Mouse (Mus musculus) thymus, adult 18-20 months (tissue): ENCODE measurements around the gene Ccdc137.
A peak's percentile ranks its signal among the peaks of the same experiment; 100 is the strongest.
"Not testable (repeated sequence)": the region's sequence is repeated elsewhere in the genome, so short reads cannot be mapped to it uniquely, and the experiment has no call there.

Source experiments
- DNase-seq, 2 experiments: peaks; one replicate each; pipeline ENCODE4 v3.0.0; 2022; ENCODE audit warnings: mixed read lengths in 2 of 2

Ccdc137 gene

GRCm38 (mm10) chr11:120457772-120458751, at the start of gene Ccdc137, which contains the start of gene Oxld1:
TSS of gene Ccdc137 (plus strand) at chr11:120458115.
TSS of gene Oxld1 (minus strand) at chr11:120458068.
- DNase-seq: peak; percentile 57 to 66

GRCm38 (mm10) chr11:120413621-120414020, 44.3 kb upstream of the Ccdc137 start:
- not testable (repeated sequence) for DNase-seq

DNA sequence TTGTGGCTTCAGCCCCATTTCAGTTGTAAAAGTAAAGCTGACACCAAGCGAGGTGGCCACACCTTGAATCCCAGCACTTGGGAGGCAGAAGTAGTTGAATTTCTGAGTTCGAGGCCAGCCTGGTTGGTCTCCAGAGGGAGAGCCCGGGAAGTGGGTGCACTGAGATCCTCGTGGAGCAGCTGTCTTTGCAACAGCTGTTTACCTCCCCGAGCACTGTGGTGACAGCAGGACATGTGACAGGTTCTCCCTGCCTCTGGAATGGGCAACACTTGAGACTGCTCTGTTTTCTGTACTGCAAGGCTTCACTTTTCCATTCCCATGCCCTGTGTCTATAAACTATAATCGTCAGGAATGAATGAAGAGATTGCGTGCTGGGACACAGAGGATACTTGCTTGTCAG, 40.1 kb upstream of the Ccdc137 start:
- DNase-seq: no peak

GRCm38 (mm10) chr11:120418592-120418991, 39.3 kb upstream of the Ccdc137 start:
- no peak for DNase-seq

DNA sequence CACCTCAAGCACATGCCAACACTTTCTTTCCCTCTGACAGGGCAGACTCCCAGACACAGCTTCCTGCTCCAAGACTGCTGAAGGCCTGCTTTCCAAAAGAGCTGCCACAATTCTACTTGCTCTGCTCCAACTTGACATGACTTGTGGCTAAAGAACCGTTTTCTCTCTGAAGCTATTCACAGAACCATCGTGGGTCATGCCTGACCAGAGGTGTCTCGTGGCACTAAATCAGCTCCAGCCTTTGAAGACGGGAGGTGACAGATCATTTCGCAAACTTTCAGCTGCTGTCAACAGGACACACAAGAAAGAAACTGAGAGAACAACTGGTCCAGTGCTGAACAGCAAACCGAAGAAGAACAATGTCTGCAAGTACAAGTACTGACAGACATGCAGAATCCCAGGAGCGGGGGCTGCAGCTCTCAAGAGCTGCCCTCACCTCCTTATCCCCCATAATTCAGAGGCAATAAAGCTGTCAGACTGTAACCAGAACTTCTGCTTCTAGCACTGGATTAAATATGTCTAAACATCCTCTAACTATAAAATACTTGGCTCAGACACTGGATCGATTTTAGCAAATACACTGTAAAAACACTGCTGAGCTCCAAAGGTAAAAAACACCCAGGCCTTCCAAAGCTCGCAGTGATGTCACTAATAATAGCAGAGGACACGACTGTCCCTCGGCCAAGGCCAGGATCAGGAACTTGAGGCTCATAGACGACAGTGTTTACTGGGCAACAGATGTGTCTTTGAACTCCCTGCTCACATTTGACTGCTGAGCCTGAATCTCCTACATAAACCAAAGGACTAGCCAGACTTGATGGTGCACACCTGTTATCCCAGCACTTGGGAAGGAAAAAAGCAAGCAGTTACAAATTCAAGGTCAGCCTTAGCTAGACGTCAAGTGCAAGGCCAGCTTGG, 35.0 kb upstream of the Ccdc137 start:
- no peak for DNase-seq

DNA sequence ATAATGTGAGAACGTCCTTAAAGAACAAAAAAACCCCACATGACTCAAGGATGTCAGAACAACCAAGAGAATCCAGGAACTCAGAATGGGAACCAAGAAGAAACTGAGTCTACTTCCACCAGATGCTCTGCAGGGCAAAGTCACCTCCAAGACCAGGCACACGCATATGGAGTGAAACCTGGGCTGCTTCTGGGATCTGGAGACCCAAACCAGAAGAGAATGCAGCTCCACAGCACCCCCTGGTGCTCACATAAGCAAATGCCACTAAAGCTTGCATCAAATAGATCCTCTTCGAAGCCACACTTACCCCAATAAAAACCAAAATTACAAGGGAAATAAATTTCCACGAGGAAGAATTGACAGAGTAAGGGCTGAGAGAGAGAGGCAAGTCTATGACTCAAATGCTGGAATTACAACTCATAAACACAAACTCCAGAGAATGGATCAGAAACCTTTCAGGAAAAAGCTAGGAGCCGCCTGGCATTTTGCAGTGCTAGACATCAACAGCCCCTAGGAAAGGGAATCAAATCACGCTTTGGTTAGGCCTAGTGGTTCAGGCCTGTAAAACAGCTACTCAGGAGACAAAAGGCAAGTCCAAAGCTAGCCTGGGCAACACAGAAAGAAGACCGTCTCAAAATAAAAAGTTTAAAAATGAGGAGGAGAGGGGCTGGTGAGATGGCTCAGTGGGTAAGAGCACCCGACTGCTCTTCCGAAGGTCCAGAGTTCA, 34.2 kb upstream of the Ccdc137 start:
- peak in 1 of 2 experiments; percentile 10 for DNase-seq

DNA sequence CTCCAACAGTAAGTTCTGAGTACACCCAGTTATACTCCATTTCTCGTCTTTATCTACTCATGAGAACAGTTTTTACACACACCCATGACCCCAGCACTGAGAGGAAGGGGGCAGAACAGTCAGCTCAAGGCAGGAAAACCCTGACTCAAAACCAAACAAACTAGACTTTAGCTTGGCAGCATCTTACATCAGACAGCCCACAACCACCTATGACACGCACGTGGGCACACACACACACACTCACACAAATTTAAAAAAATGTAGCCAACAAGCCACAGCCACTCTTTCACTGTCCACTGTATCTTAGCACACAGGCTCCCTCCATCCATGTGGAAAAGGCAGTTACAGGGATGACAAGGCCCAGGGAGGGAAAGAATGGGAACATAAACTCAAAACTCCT, 31.2 kb upstream of the Ccdc137 start:
- no peak for DNase-seq

DNA sequence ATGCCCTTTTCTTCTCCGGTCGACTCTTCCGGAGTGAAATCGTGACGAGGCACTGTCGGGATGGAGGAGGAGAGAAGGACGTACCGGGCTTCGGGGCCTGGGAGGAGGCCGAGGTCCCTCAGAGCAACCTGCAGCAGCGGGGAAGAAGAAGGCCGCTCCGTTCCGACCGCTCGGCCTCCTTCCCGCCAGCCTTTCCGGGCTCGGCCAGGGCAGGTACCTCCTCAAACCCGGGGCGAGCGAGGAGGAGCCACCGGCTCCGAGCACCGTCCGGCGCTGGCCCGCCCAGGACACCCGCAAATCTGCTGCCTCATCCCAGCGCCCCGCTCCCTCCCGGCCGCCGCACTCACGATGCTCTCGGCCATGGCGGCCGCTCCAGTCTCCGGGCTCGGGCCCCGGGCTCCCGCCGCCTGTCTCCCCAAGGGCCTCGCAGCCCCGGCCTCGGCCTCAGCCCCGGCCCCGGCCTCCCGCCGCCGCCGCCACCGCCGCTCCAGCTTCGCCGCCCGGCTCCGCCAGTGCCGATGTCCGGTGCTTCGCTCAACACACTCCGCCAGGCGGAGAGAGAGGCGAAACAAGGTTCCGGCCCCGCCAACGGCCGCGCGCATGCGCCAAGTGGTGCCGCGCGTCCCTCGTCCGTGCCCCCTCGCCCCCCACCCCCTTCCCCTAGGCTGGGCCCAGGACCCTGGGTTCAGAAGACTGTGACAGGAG, 20.6 kb upstream of the Ccdc137 start, which contains the start of gene Nploc4:
Gene Nploc4, minus strand, starts transcription at position 557 of the 705 bp plus-strand sequence.
- DNase-seq: peak; percentile 78 to 80

GRCm38 (mm10) chr11:120437857-120438385, 20.0 kb upstream of the Ccdc137 start:
- DNase-seq: no peak

DNA sequence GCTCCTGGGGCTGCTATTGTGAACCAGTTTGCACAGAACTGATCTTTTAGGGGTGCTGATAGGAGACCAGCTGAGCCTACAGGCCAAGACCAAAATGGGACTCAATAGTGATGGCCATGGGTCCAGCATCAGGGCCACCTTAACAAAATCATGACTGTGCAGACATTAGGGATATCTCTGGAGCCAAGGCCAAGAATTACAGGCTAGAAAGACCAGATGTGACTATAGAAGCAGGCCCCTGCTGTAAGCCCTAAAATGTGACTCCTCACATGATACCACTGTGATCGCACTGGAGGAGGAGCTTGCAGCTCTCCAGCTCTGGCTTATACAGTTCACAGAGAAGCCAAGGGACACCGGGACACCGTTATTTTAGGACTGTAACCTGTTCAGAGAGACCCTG, 15.6 kb upstream of the Ccdc137 start, which contains the start of gene Tspan10:
Gene Tspan10, plus strand, starts transcription at position 301 of the 400 bp plus-strand sequence.
- DNase-seq: no peak

DNA sequence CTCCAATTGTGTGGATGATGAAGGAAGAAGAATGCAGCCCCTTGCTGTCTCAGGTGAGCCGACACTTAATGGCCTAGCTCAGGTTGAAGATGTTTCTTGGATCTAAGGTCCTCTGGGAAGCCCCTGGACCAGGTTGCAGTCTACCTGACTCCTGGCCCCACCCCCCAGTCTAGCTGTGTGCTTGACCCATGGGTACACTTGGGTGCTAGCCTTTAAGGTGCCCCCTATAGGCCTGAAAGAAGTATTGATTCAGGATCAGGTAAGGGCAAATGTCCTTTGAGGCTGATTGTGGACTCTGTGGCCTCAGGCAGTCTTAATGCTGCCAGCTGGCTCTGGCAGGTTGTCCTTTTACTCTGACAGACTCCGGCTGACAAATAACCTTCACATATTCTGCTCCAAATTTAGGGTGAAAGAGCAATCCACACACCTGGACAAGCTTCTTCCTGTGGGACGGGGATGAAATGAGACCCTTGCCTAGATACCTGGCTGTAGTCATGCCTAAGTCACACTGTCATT, 15.1 kb upstream of the Ccdc137 start:
- no peak for DNase-seq

GRCm38 (mm10) chr11:120444106-120444505, 13.8 kb upstream of the Ccdc137 start:
- no peak for DNase-seq

- no peak for DNase-seq
Observed at GRCm38 (mm10) chr11:120445475-120445874, 12.4 kb upstream of the Ccdc137 start.

DNA sequence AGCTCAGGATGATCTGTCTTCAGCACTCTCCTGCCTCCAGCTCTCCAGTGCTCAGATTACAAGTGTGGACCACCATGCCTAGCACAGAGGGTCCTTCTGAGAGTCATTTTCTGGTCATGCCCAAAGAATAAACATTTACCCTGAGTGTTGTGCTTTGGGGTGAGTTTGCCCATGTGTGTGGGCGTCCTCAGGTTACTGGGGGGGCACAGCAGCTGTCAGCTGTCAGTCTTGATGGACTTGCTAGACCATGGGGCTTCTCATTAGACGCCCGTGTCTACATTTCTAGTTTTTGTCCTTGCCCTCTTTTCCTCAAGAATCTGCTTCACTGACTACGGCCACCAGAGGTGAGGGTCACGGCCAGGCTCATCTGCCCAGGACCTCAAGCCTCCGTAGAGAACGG, 10.7 kb upstream of the Ccdc137 start:
- no peak for DNase-seq

GRCm38 (mm10) chr11:120452246-120452645, 5.7 kb upstream of the Ccdc137 start:
- DNase-seq: no peak

- no peak for DNase-seq
Observed at GRCm38 (mm10) chr11:120453306-120453705, 4.6 kb upstream of the Ccdc137 start, which contains the start of gene Pde6g. TSS of gene Pde6g (minus strand) at chr11:120453500.

DNA sequence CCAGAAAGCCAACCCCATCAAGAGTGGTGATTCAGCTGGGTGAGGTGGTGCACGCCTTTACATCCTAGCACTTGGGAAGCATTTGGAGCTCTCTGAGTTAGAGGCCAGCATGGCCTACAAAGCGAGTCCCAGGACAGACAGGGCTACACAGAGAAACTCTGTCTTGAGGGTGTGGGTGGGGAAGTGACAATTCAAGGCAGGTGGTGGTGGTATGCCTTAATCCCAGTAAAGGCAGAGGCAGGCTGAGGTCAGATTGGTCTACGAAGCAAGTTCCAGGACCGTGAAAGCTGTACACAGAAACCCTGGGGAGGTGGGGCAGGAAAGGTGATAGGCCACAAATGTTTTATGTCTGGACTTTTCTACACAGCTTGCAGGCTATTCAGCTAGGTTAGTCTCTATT, 3.0 kb upstream of the Ccdc137 start:
- no peak for DNase-seq

- DNase-seq: no peak
Observed at GRCm38 (mm10) chr11:120455413-120455812, 2.5 kb upstream of the Ccdc137 start.

DNA sequence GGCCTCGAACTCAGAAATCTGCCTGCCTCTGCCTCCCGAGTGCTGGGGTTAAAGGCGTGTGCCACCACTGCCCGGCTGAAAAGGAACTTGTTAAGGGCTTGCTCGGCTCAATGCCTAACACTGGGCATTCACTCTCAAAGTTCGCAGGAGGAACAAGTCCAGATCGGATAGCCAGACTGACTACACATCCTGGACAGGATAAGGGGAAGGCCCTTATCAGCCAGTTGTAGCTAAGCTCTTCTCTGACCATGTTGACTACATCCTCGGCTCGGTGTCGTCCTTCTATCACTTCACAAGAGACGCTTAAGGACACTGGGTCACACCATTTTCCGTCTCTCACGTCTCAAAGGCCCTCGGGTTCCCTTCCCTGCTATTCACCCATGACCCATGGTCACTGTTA, 545 bp upstream of the Ccdc137 start:
- DNase-seq: no peak

DNA sequence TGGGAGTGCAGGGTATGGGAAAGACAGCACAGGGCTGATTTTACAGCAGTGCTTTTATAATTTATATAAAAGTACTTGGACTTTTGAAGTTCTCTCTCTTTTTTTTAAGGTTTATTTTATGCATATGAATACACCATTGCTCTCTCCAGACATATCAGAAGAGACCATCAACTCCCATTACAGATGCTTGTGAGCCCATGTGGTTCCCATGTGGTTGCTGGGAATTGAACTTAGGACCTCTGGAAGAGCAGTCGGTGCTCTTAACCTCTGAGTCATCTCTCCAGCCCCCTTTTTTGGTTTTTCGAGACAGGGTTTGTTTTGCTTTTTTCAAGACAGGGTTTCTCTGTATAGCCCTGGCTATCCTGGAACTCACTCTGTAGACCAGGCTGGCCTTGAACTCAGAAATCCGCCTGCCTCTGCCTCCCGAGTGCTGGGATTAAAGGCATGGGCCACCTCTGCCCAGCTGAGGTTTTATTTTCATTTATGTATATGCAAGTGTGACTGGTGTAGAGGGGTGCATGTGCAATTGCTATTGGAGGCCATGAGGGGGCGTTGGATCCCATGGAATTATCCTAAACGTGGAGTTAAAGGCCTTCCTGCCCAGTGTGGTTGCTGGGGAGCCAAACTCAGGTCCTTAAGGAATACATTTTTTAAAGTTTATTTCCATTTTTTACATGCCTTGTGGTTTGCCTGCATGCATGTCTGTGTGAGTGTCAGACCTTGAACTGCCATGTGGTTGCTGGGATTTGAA, 1.1 kb downstream of the Ccdc137 start:
- DNase-seq: no peak
